Mouse (Mus musculus) heart, adult 9 months (tissue): ENCODE measurements at regions not wholly inside any gene's neighbourhood (a gene's known extent, or its start where the extent isn't known, plus 50 kb on each side); places are given as distances from the start of the nearest gene placed in this dataset.
A peak's percentile ranks its signal among the peaks of the same experiment; 100 is the strongest.
"Not testable (repeated sequence)": the region's sequence is repeated elsewhere in the genome, so short reads cannot be mapped to it uniquely, and the experiment has no call there.

Experiments used
- DNase-seq, 2 experiments: peaks; one replicate each; pipeline ENCODE4 v3.0.0; 2022; ENCODE audit warnings: low spot score in 2 of 2

GRCm38 (mm10) chr10:7390239-7391091 lies 83.0 kb downstream of the Ulbp1 start:
- DNase-seq: no peak

- DNase-seq: not testable (repeated sequence)
Measured at GRCm38 (mm10) chr10:7358791-7359190, 114.6 kb downstream of the Ulbp1 start.

GRCm38 (mm10) chr10:7344290-7344689 lies 129.1 kb downstream of the Ulbp1 start:
- DNase-seq: not testable (repeated sequence)

- DNase-seq: not testable (repeated sequence)
Measured at GRCm38 (mm10) chr10:7343736-7344135, 129.7 kb downstream of the Ulbp1 start.

- peak; percentile 13 to 64 for DNase-seq
Measured at GRCm38 (mm10) chr10:7333077-7333747, 121.2 kb upstream of the Cnksr3 start.

GRCm38 (mm10) chr10:7328262-7328661 lies 116.2 kb upstream of the Cnksr3 start:
- DNase-seq: no peak

GRCm38 (mm10) chr10:7327046-7327445 lies 115.0 kb upstream of the Cnksr3 start:
- not testable (repeated sequence) for DNase-seq

- no peak for DNase-seq
Measured at GRCm38 (mm10) chr10:7325074-7325473, 113.0 kb upstream of the Cnksr3 start.

- DNase-seq: peak; percentile 21 to 37
Measured at GRCm38 (mm10) chr10:7323258-7323657, 111.2 kb upstream of the Cnksr3 start.

- no peak for DNase-seq
Measured at GRCm38 (mm10) chr10:7309927-7310326, 97.9 kb upstream of the Cnksr3 start.

- not testable (repeated sequence) for DNase-seq
Measured at GRCm38 (mm10) chr10:7305881-7306280, 93.8 kb upstream of the Cnksr3 start.

- no peak for DNase-seq
Measured at GRCm38 (mm10) chr10:7298377-7298776, 86.3 kb upstream of the Cnksr3 start.

GRCm38 (mm10) chr10:7295921-7296320 lies 83.9 kb upstream of the Cnksr3 start:
- DNase-seq: no peak

- DNase-seq: no peak
Measured at GRCm38 (mm10) chr10:7293203-7293602, 81.2 kb upstream of the Cnksr3 start.

GRCm38 (mm10) chr10:7289773-7290411 lies 77.9 kb upstream of the Cnksr3 start:
- no peak for DNase-seq

- DNase-seq: no peak
Measured at GRCm38 (mm10) chr10:7285112-7285905, 73.3 kb upstream of the Cnksr3 start.

- DNase-seq: peak in 1 of 2 experiments; percentile 5
Measured at GRCm38 (mm10) chr10:7280429-7280828, 68.4 kb upstream of the Cnksr3 start.

- no peak for DNase-seq
Measured at GRCm38 (mm10) chr10:7278820-7279219, 66.8 kb upstream of the Cnksr3 start.

- DNase-seq: no peak
Measured at GRCm38 (mm10) chr10:7275357-7275756, 63.3 kb upstream of the Cnksr3 start.

GRCm38 (mm10) chr10:7274422-7274821 lies 62.4 kb upstream of the Cnksr3 start:
- DNase-seq: peak; percentile 50 to 70

GRCm38 (mm10) chr10:7271156-7271555 lies 59.1 kb upstream of the Cnksr3 start:
- no peak for DNase-seq
